Comparison of ENCODE assay signal across 10 mouse cellular contexts in genomic region chr13:63241665-63242064, GRCm38 (mm10).
DNase-seq lines count a peak whose midpoint lies in the region; ATAC-seq and TF ChIP-seq lines count a peak whose summit lies in the region.
"Had no signal": no experiment of that assay in that cellular context is flagged by ENCODE, and none has a peak within 500 bp of the region (broad histone marks: within the 10 kb centered on the region; RNA-seq: fewer than 3 reads in every experiment).

No protein-coding gene starts in this region.

- peaks cover 60% of the 10 kb centered on the region for H3K4me1 ChIP-seq in heart, embryonic 10.5 days
- peaks cover 12% of the 10 kb centered on the region for H3K4me1 ChIP-seq in bone marrow macrophage, adult 2 months (ENCODE audit: control insufficient read depth, insufficient read depth, low read length)
- peaks cover 22 to 57% of the 10 kb centered on the region in 2 experiments for H3K4me1 ChIP-seq in heart, embryonic 14.5 days (ENCODE audit: control insufficient read depth in 2 of 2, insufficient read depth in 2 of 2, low read length in 2 of 2)
- H3K4me1 ChIP-seq in limb, embryonic 14.5 days (ENCODE audit: control insufficient read depth, insufficient read depth, low read length): peaks cover 47% of the 10 kb centered on the region

- H3K36me3 ChIP-seq in heart, embryonic 10.5 days: peaks cover 13% of the 10 kb centered on the region; the same call in 1 of the 2 replicates
- H3K36me3 ChIP-seq in heart, embryonic 14.5 days (ENCODE audit: control insufficient read depth, insufficient read depth, low read length): peaks cover 14% of the 10 kb centered on the region
- peaks cover 39% of the 10 kb centered on the region for H3K36me3 ChIP-seq in limb, embryonic 14.5 days (ENCODE audit: control insufficient read depth, insufficient read depth, low read length)

- TF ChIP-seq CTCF in bone marrow macrophage, adult 2 months (IDR thresholded peaks at IDR 0.05; ENCODE audit: low read depth, low read length): no peak

- peak overlapping the region; percentile 72 for H3K4me3 ChIP-seq in heart, embryonic 10.5 days
- peak overlapping the region; percentile 93 for H3K4me3 ChIP-seq in bone marrow macrophage, adult 2 months (ENCODE audit: insufficient read depth, low read length)
- peak overlapping the region; percentile 41 to 87 for H3K4me3 ChIP-seq in heart, embryonic 14.5 days (ENCODE audit: control insufficient read depth in 1 of 2, insufficient read depth in 1 of 2, low read depth in 1 of 2, low read length in 2 of 2)
- H3K4me3 ChIP-seq in limb, embryonic 14.5 days (replicated peaks; ENCODE audit: low read length): peak overlapping the region; percentile 84

- no peaks in the 10 kb centered on the region for H3K9me3 ChIP-seq in heart, embryonic 10.5 days
- H3K9me3 ChIP-seq in heart, embryonic 14.5 days (ENCODE audit: control insufficient read depth, low read length): no peaks in the 10 kb centered on the region
- H3K9me3 ChIP-seq in limb, embryonic 14.5 days (ENCODE audit: control insufficient read depth, low read length): no peaks in the 10 kb centered on the region

- TF ChIP-seq POLR2A in bone marrow macrophage, adult 2 months (IDR thresholded peaks at IDR 0.05; ENCODE audit: borderline replicate concordance, low read depth, low read length): no peak
- no peak for TF ChIP-seq POLR2A in limb, embryonic 14.5 days (IDR thresholded peaks at IDR 0.05; ENCODE audit: borderline replicate concordance, extremely low read depth, insufficient read depth, insufficient read length)

- 84% methylated on average over 3 of the region's 3 CpGs for WGBS in heart, embryonic 10.5 days
- WGBS in heart, embryonic 14.5 days: 56% methylated on average over 3 of the region's 3 CpGs
- 29% methylated on average over 3 of the region's 3 CpGs for whole genome bisulfite sequencing in limb, embryonic 14.5 days

- peak overlapping the region; percentile 95 for H3K27ac ChIP-seq in heart, embryonic 10.5 days
- H3K27ac ChIP-seq in bone marrow macrophage, adult 2 months (ENCODE audit: insufficient read depth, low read depth, low read length): peak overlapping the region; percentile 64
- H3K27ac ChIP-seq in heart, embryonic 14.5 days (replicated peaks in 1 of 2; ENCODE audit: control insufficient read depth in 1 of 2, insufficient read depth in 1 of 2, low read depth in 2 of 2, low read length in 2 of 2): peak overlapping the region; percentile 81 to 99
- peak overlapping the region; percentile 98 for H3K27ac ChIP-seq in limb, embryonic 14.5 days (replicated peaks; ENCODE audit: low read depth, low read length)

- H3K9ac ChIP-seq in heart, embryonic 14.5 days (ENCODE audit: low read length): peak overlapping the region; percentile 97
- H3K9ac ChIP-seq in limb, embryonic 14.5 days (ENCODE audit: low read depth, low read length, severe bottlenecking): peak overlapping the region; percentile 94

- ATAC-seq in heart, embryonic 14.5 days (ENCODE audit: insufficient number of reproducible peaks, insufficient read depth, low FRiP score, low read depth): no peak
- ATAC-seq in limb, embryonic 14.5 days (ENCODE audit: low FRiP score, low read depth): no peak

- H3K4me2 ChIP-seq in heart, embryonic 14.5 days (ENCODE audit: low read length): peak overlapping the region; percentile 81
- peak overlapping the region; percentile 85 for H3K4me2 ChIP-seq in limb, embryonic 14.5 days (replicated peaks; ENCODE audit: low read depth, low read length, severe bottlenecking)

- no peaks in the 10 kb centered on the region for H3K27me3 ChIP-seq in heart, embryonic 10.5 days (ENCODE audit: insufficient read depth, poor library complexity, severe bottlenecking)
- no peaks in the 10 kb centered on the region for H3K27me3 ChIP-seq in heart, embryonic 14.5 days (ENCODE audit: control insufficient read depth, insufficient read depth, low read length)
- no peaks in the 10 kb centered on the region for H3K27me3 ChIP-seq in limb, embryonic 14.5 days (ENCODE audit: control insufficient read depth, insufficient read depth, low read length)

- DNase-seq in heart, embryonic 10.5 days (ENCODE audit: low spot score): no peak
- no peak for DNase-seq in heart, adult 8-10 months (ENCODE audit: low spot score)
- no peak for DNase-seq in limb, embryonic 14.5 days (ENCODE audit: low spot score)
- DNase-seq in right cerebral cortex, postnatal 25 days: no peak
- no peak for DNase-seq in frontal cortex, adult 2 months (ENCODE audit: extremely low spot score in 1 of 2, low spot score in 1 of 2)
- DNase-seq in frontal cortex, postnatal 14 days (ENCODE audit: low spot score in 2 of 2): no peak
- DNase-seq: gastrocnemius, postnatal 14 days; left cerebral cortex, postnatal 4 days had no signal
